12 mouse cellular contexts compared by ENCODE assay signal in genomic region chr7:126630824-126631518, GRCm38 (mm10). TPM values are rescaled to one million over a fixed set of nuclear protein-coding genes. Genes with fewer than 3 reads are reported as not detected.
DNase-seq lines count a peak whose midpoint lies in the region; ATAC-seq lines count a peak whose summit lies in the region.
"Had no signal": no experiment of that assay in that cellular context is flagged by ENCODE, and none has a peak within 500 bp of the region (broad histone marks: within the 10 kb centered on the region; RNA-seq: fewer than 3 reads in every experiment).

Gene Nupr1 (minus strand): TSS chr7:126630861.

- DNase-seq in neural tube, embryonic 10.5 days (ENCODE audit: extremely low spot score, low spot score) = no peak
- no peak for DNase-seq in frontal cortex, postnatal 36 days (ENCODE audit: low spot score in 2 of 2)
- DNase-seq: cerebellum, adult 2 months; heart, postnatal 36 days; layer of hippocampus, adult 9-11 months; right cerebral cortex, adult 18-20 months had no signal

- H3K27ac ChIP-seq in heart, embryonic 16.5 days (ENCODE audit: low read length) = no peak within 1 kb of the TSS
- H3K27ac ChIP-seq in heart, embryonic 12.5 days (ENCODE audit: poor library complexity, severe bottlenecking) = no peak within 1 kb of the TSS
- no peak within 1 kb of the TSS for H3K27ac ChIP-seq in neural tube, embryonic 15.5 days (replicated peaks)
- no peak within 1 kb of the TSS for H3K27ac ChIP-seq in embryonic facial prominence, embryonic 15.5 days (replicated peaks)
- peak within 1 kb of the TSS; percentile 44; the same call in 1 of the 2 replicates for H3K27ac ChIP-seq in stomach, embryonic 14.5 days (ENCODE audit: low read length)
- H3K27ac ChIP-seq in midbrain, embryonic 13.5 days = no peak within 1 kb of the TSS

- H3K9me3 ChIP-seq in heart, embryonic 16.5 days (replicated peaks; ENCODE audit: control insufficient read depth, low read length) = no peaks in the 10 kb centered on the region
- H3K9me3 ChIP-seq in heart, embryonic 12.5 days (replicated peaks) = no peaks in the 10 kb centered on the region
- H3K9me3 ChIP-seq in neural tube, embryonic 15.5 days (replicated peaks) = no peaks in the 10 kb centered on the region
- H3K9me3 ChIP-seq in embryonic facial prominence, embryonic 15.5 days (replicated peaks) = no peaks in the 10 kb centered on the region
- H3K9me3 ChIP-seq in stomach, embryonic 14.5 days (ENCODE audit: control insufficient read depth, low read depth, low read length) = no peaks in the 10 kb centered on the region
- H3K9me3 ChIP-seq in midbrain, embryonic 13.5 days = no peaks in the 10 kb centered on the region

- no peaks in the 10 kb centered on the region for H3K36me3 ChIP-seq in heart, embryonic 16.5 days (ENCODE audit: control insufficient read depth, insufficient read depth)
- no peaks in the 10 kb centered on the region for H3K36me3 ChIP-seq in heart, embryonic 12.5 days
- no peaks in the 10 kb centered on the region for H3K36me3 ChIP-seq in neural tube, embryonic 15.5 days
- no peaks in the 10 kb centered on the region for H3K36me3 ChIP-seq in embryonic facial prominence, embryonic 15.5 days
- no peaks in the 10 kb centered on the region for H3K36me3 ChIP-seq in stomach, embryonic 14.5 days (ENCODE audit: control insufficient read depth, insufficient read depth, low read length)
- no peaks in the 10 kb centered on the region for H3K36me3 ChIP-seq in midbrain, embryonic 13.5 days

- no peak within 1 kb of the TSS for H3K9ac ChIP-seq in heart, embryonic 16.5 days (ENCODE audit: low read length)
- no peak within 1 kb of the TSS for H3K9ac ChIP-seq in heart, embryonic 12.5 days
- H3K9ac ChIP-seq in neural tube, embryonic 15.5 days (replicated peaks) = no peak within 1 kb of the TSS
- H3K9ac ChIP-seq in embryonic facial prominence, embryonic 15.5 days = no peak within 1 kb of the TSS
- no peak within 1 kb of the TSS for H3K9ac ChIP-seq in stomach, embryonic 14.5 days (replicated peaks; ENCODE audit: low read depth, low read length)
- no peak within 1 kb of the TSS for H3K9ac ChIP-seq in midbrain, embryonic 13.5 days (replicated peaks)

- no peaks in the 10 kb centered on the region for H3K27me3 ChIP-seq in heart, embryonic 16.5 days (ENCODE audit: control insufficient read depth, insufficient read depth, low read length)
- H3K27me3 ChIP-seq in heart, embryonic 12.5 days (replicated peaks) = 0 out of 2 replicates have a peak, but pooled peaks cover 3% of the 10 kb centered on the region
- H3K27me3 ChIP-seq in neural tube, embryonic 15.5 days (replicated peaks) = no peaks in the 10 kb centered on the region
- no peaks in the 10 kb centered on the region for H3K27me3 ChIP-seq in embryonic facial prominence, embryonic 15.5 days
- H3K27me3 ChIP-seq in stomach, embryonic 14.5 days (ENCODE audit: control insufficient read depth, insufficient read depth, low read length) = no peaks in the 10 kb centered on the region
- H3K27me3 ChIP-seq in midbrain, embryonic 13.5 days = no peaks in the 10 kb centered on the region

- ATAC-seq in heart, embryonic 16.5 days (replicated peaks; ENCODE audit: extremely low read depth, insufficient read depth, low FRiP score) = no peak
- no peak for ATAC-seq in heart, embryonic 12.5 days (ENCODE audit: insufficient number of reproducible peaks, low FRiP score)
- no peak for ATAC-seq in neural tube, embryonic 15.5 days (ENCODE audit: low FRiP score)
- no peak for ATAC-seq in embryonic facial prominence, embryonic 15.5 days (ENCODE audit: insufficient number of reproducible peaks, low FRiP score, low TSS enrichment, low read depth)
- ATAC-seq in stomach, embryonic 14.5 days (ENCODE audit: insufficient number of reproducible peaks, insufficient read depth, low FRiP score, low read depth) = peak; percentile 85
- no peak for ATAC-seq in midbrain, embryonic 13.5 days

- H3K4me3 ChIP-seq in heart, embryonic 16.5 days (ENCODE audit: low read length) = no peak within 1 kb of the TSS
- no peak within 1 kb of the TSS for H3K4me3 ChIP-seq in heart, embryonic 12.5 days
- H3K4me3 ChIP-seq in neural tube, embryonic 15.5 days (replicated peaks) = no peak within 1 kb of the TSS
- no peak within 1 kb of the TSS for H3K4me3 ChIP-seq in embryonic facial prominence, embryonic 15.5 days (replicated peaks)
- H3K4me3 ChIP-seq in stomach, embryonic 14.5 days (ENCODE audit: low read depth, low read length) = no peak within 1 kb of the TSS
- no peak within 1 kb of the TSS for H3K4me3 ChIP-seq in midbrain, embryonic 13.5 days (replicated peaks)

- no peak within 1 kb of the TSS for H3K4me2 ChIP-seq in heart, embryonic 16.5 days (ENCODE audit: low read depth, low read length)
- H3K4me2 ChIP-seq in heart, embryonic 12.5 days = no peak within 1 kb of the TSS
- no peak within 1 kb of the TSS for H3K4me2 ChIP-seq in neural tube, embryonic 15.5 days
- H3K4me2 ChIP-seq in embryonic facial prominence, embryonic 15.5 days (replicated peaks) = no peak within 1 kb of the TSS
- no peak within 1 kb of the TSS for H3K4me2 ChIP-seq in stomach, embryonic 14.5 days (replicated peaks; ENCODE audit: low read depth, low read length)
- H3K4me2 ChIP-seq in midbrain, embryonic 13.5 days (replicated peaks) = no peak within 1 kb of the TSS

- no peaks in the 10 kb centered on the region for H3K4me1 ChIP-seq in heart, embryonic 16.5 days (ENCODE audit: control insufficient read depth, insufficient read depth, low read length)
- H3K4me1 ChIP-seq in heart, embryonic 12.5 days (replicated peaks) = peaks cover 5% of the 10 kb centered on the region; the same call in 1 of the 2 replicates
- no peaks in the 10 kb centered on the region for H3K4me1 ChIP-seq in neural tube, embryonic 15.5 days
- peaks cover 12% of the 10 kb centered on the region; the same call in 1 of the 2 replicates for H3K4me1 ChIP-seq in embryonic facial prominence, embryonic 15.5 days
- no peaks in the 10 kb centered on the region for H3K4me1 ChIP-seq in stomach, embryonic 14.5 days (ENCODE audit: control insufficient read depth, insufficient read depth, low read length)
- H3K4me1 ChIP-seq in midbrain, embryonic 13.5 days (replicated peaks) = no peaks in the 10 kb centered on the region

- 84% methylated on average over 4 of the region's 4 CpGs for WGBS in heart, embryonic 16.5 days
- 91% methylated on average over 4 of the region's 4 CpGs for WGBS in heart, embryonic 12.5 days
- whole genome bisulfite sequencing in neural tube, embryonic 15.5 days = 93% methylated on average over 4 of the region's 4 CpGs
- WGBS in embryonic facial prominence, embryonic 15.5 days = 86% methylated on average over 4 of the region's 4 CpGs
- 80% methylated on average over 4 of the region's 4 CpGs for WGBS in stomach, embryonic 14.5 days
- WGBS in midbrain, embryonic 13.5 days = 93% methylated on average over 4 of the region's 4 CpGs

RNA-seq across cellular contexts. Expression of gene Nupr1, which starts in this region (rescaled TPM):
- polyA plus RNA-seq in heart, embryonic 16.5 days (2015; fragmentation: Nextera tagmentation; extraction: Ambion mirVana) = 12.8 and 12.9 TPM in 2 replicates
- 3.1 and 3.6 TPM in 2 replicates for polyA plus RNA-seq in heart, embryonic 12.5 days (2016; fragmentation: Nextera tagmentation; extraction: Ambion mirVana)
- polyA plus RNA-seq in neural tube, embryonic 15.5 days (2015; fragmentation: Nextera tagmentation; extraction: Ambion mirVana) = 12.4 and 13.9 TPM in 2 replicates
- 38.5 and 40.4 TPM in 2 replicates for polyA plus RNA-seq in embryonic facial prominence, embryonic 15.5 days (2015; fragmentation: Nextera tagmentation; extraction: Ambion mirVana)
- polyA plus RNA-seq in stomach, embryonic 14.5 days (2014; fragmentation: Nextera tagmentation; extraction: Ambion mirVana) = 7.0 and 21.7 TPM in 2 replicates
- polyA plus RNA-seq in midbrain, embryonic 13.5 days (2015; fragmentation: Nextera tagmentation; extraction: Ambion mirVana) = 4.8 and 7.6 TPM in 2 replicates
